Mouse (Mus musculus): ENCODE results near the gene Pdia5. TPM values are rescaled to one million over a fixed set of nuclear protein-coding genes. Genes with fewer than 3 reads are reported as not detected.

The Pdia5 gene
- total and polyA plus RNA-seq, 3 experiments = not detected

- H3K4me3 ChIP-seq (replicated peaks in 1 of 3; ENCODE audit: low read depth in 2 of 3, low read length in 2 of 3, poor library complexity in 1 of 3) = no peak overlapping the region
- H3K9me3 ChIP-seq (replicated peaks; ENCODE audit: low read length) = peaks cover 6% of the 10 kb centered on the region
- no peak overlapping the region for H3K9ac ChIP-seq (ENCODE audit: insufficient read depth, low read depth)
- in situ Hi-C loops (cut with MboI; ENCODE audit: low pct_ligation_motif_present, low pct_unique_long_range_greater_than_20kb, low sequenced_read_pairs) (no loop called here), dilution Hi-C loops (cut with MboI; ENCODE audit: extremely low pct_ligation_motif_present, extremely low pct_unique_long_range_greater_than_20kb, low sequenced_read_pairs) (no loop called here)
- H3K27me3 ChIP-seq (replicated peaks) = peaks cover 72% of the 10 kb centered on the region
- no peaks in the 10 kb centered on the region for H3K36me3 ChIP-seq (replicated peaks in 1 of 2; ENCODE audit: control insufficient read depth in 1 of 2, insufficient read depth in 1 of 2, low read length in 1 of 2)
- H3K27ac ChIP-seq (ENCODE audit: insufficient read depth, low read depth) = no peak overlapping the region
- H3K4me1 ChIP-seq (ENCODE audit: control insufficient read depth in 1 of 2, insufficient read depth in 2 of 2) = no peaks in the 10 kb centered on the region
- no peaks in the 10 kb centered on the region for H3K79me2 ChIP-seq (replicated peaks; ENCODE audit: control insufficient read depth, extremely low read depth, insufficient read depth, poor library complexity, severe bottlenecking)
- no peak for TF ChIP-seq CHD2 (IDR thresholded peaks at IDR 0.05; ENCODE audit: low read length)
- no peak for TF ChIP-seq JUN (IDR thresholded peaks at IDR 0.05; ENCODE audit: insufficient read depth, low read depth, low read length)
- TF ChIP-seq MAX (IDR thresholded peaks at IDR 0.05; ENCODE audit: low read length) = no peak
- TF ChIP-seq POLR2A (IDR thresholded peaks at IDR 0.05; ENCODE audit: low read depth, low read length) = no peak
- TF ChIP-seq PAX5 (IDR thresholded peaks at IDR 0.05; ENCODE audit: low read length) = no peak
- no peak for TF ChIP-seq EP300 (IDR thresholded peaks at IDR 0.05; ENCODE audit: low read length)
- TF ChIP-seq USF1 (IDR thresholded peaks at IDR 0.05; ENCODE audit: low read depth, low read length) = no peak
- TF ChIP-seq ELF1 (IDR thresholded peaks at IDR 0.05; ENCODE audit: low read depth, low read length) = no peak
- no peak for TF ChIP-seq SMC3 (IDR thresholded peaks at IDR 0.05; ENCODE audit: low read depth, low read length)
- TF ChIP-seq RCOR1 (conservative IDR thresholded peaks at IDR 0.05; ENCODE audit: low read depth, low read length) = no peak
- TF ChIP-seq MXI1 (IDR thresholded peaks at IDR 0.05; ENCODE audit: low read depth, low read length) = no peak
- DNase-seq (ENCODE audit: extremely low read depth) = no peak
- H3K4me2 ChIP-seq (ENCODE audit: insufficient read depth, low read depth, poor library complexity, severe bottlenecking) = no peak overlapping the region
These were observed 33.5 kb upstream of the Pdia5 start for GRCm38 (mm10) chr16:35524200-35524599.

GRCm38 (mm10) chr16:35519245-35519644 lies 28.6 kb upstream of the Pdia5 start:
- Histone ChIP-seq H3K9ac (ENCODE audit: insufficient read depth, low read depth) (no peak overlapping the region), H3K9me3 (replicated peaks; ENCODE audit: low read length) (peaks cover 6% of the 10 kb centered on the region), H3K36me3 (replicated peaks in 1 of 2; ENCODE audit: control insufficient read depth in 1 of 2, insufficient read depth in 1 of 2, low read length in 1 of 2) (no peaks in the 10 kb centered on the region), H3K4me2 (ENCODE audit: insufficient read depth, low read depth, poor library complexity, severe bottlenecking) (no peak overlapping the region), H3K79me2 (replicated peaks; ENCODE audit: control insufficient read depth, extremely low read depth, insufficient read depth, poor library complexity, severe bottlenecking) (no peaks in the 10 kb centered on the region), H3K4me1 (ENCODE audit: control insufficient read depth in 1 of 2, insufficient read depth in 2 of 2) (no peaks in the 10 kb centered on the region), H3K4me3 (replicated peaks in 1 of 3; ENCODE audit: low read depth in 2 of 3, low read length in 2 of 3, poor library complexity in 1 of 3) (no peak overlapping the region), H3K27ac (ENCODE audit: insufficient read depth, low read depth) (no peak overlapping the region), H3K27me3 (replicated peaks) (peaks cover 74% of the 10 kb centered on the region)
- dilution Hi-C loops (cut with MboI; ENCODE audit: extremely low pct_ligation_motif_present, extremely low pct_unique_long_range_greater_than_20kb, low sequenced_read_pairs) (no loop called here), in situ Hi-C loops (cut with MboI; ENCODE audit: low pct_ligation_motif_present, low pct_unique_long_range_greater_than_20kb, low sequenced_read_pairs) (no loop called here)
- DNase-seq (ENCODE audit: extremely low read depth) = no peak
- TF ChIP-seq ZNF384 (IDR thresholded peaks at IDR 0.05; ENCODE audit: low read depth, low read length) (no peak), RAD21 (IDR thresholded peaks at IDR 0.05; ENCODE audit: low read depth, low read length) (no peak), EP300 (IDR thresholded peaks at IDR 0.05; ENCODE audit: low read length) (no peak)

All from CH12.LX (cell line).